Mouse (Mus musculus) liver, adult 2 months (tissue): ENCODE results near the gene Dlec1. TPM values are rescaled to one million over a fixed set of nuclear protein-coding genes. Genes with fewer than 3 reads are reported as not detected.

Source experiments
- DNase-seq: peaks from one replicate; pipeline ENCODE4 v3.0.0-alpha.2; 2011; ENCODE audit warnings: low read depth, low spot score; ENCODE audit errors: extremely low read depth
- H3K27ac ChIP-seq: fragments of 200-500 bp; replicated peaks from 2 replicates; pipeline ENCODE4 v1.5.1; 2012; ENCODE audit warnings: low read depth, mild to moderate bottlenecking, control low read depth, inconsistent platforms, low read length; ENCODE audit not compliant: insufficient read depth
- H3K27me3 ChIP-seq: fragments of 200-500 bp; 2 replicates; pipeline ENCODE4 v1.6.1; 2012; ENCODE audit warnings: mild to moderate bottlenecking, moderate library complexity, low read length, inconsistent platforms; ENCODE audit not compliant: control insufficient read depth, insufficient read depth
- H3K36me3 ChIP-seq: fragments of 200-500 bp; 2 replicates; pipeline ENCODE4 v1.6.1; 2012; ENCODE audit warnings: low read length, inconsistent platforms; ENCODE audit not compliant: control insufficient read depth, insufficient read depth
- H3K4me1 ChIP-seq: fragments of 200-500 bp; 2 replicates; pipeline ENCODE4 v1.6.1; 2011; ENCODE audit warnings: low read length; ENCODE audit not compliant: control insufficient read depth, insufficient read depth
- H3K4me3 ChIP-seq: fragments of 200-500 bp; 2 replicates; pipeline ENCODE4 v1.5.1; 2011; ENCODE audit warnings: low read depth, mild to moderate bottlenecking, control low read depth, low read length, moderate library complexity; ENCODE audit not compliant: insufficient read depth
- H3K79me2 ChIP-seq: fragments of 200-500 bp; 2 replicates; pipeline ENCODE4 v1.6.1; 2012; ENCODE audit warnings: inconsistent platforms, mild to moderate bottlenecking, low read length, moderate library complexity; ENCODE audit not compliant: control insufficient read depth, insufficient read depth
- H3K9ac ChIP-seq: fragments of 200-500 bp; 2 replicates; pipeline ENCODE4 v1.6.1; 2012; ENCODE audit warnings: low read depth, mild to moderate bottlenecking, control low read depth, inconsistent platforms, low read length
- CTCF ChIP-seq: fragments of 200-500 bp; IDR thresholded peaks from 2 replicates; pipeline ENCODE4 v1.5.1; 2011; ENCODE audit warnings: low read depth, low read length, control low read depth
- POLR2A ChIP-seq: fragments of 200-500 bp; IDR thresholded peaks from 2 replicates; pipeline ENCODE4 v1.6.1; 2011; ENCODE audit warnings: low read length, control low read depth; ENCODE audit not compliant: insufficient read depth; ENCODE audit errors: extremely low read depth
- WGBS: fragments of 180-500 bp; shearing (Covaris S2); methylation state at CpG from one replicate; pipeline ENCODE4 v1.1.7; 2018; 5-methylcytosine and 5-hydroxymethylcytosine counted together
- polyA plus RNA-seq: library from polyadenylated mRNA; depleted of rRNA; stranded (reverse); fragments of >200 nt; gene quantifications from 2 replicates; pipeline ENCODE4 v1.2.3, GENCODE M21; 2012; rRNA removed
- total RNA-seq: library from RNA; depleted of rRNA; stranded (reverse); fragments of >200 nt; gene quantifications from 2 replicates; pipeline ENCODE4 v1.2.3, GENCODE M21; 2014; rRNA removed

Dlec1 gene
- 0.27 and 0.74 TPM in 2 replicates for total RNA-seq
- 0.31 and 0.32 TPM in 2 replicates for polyA plus RNA-seq

DNA sequence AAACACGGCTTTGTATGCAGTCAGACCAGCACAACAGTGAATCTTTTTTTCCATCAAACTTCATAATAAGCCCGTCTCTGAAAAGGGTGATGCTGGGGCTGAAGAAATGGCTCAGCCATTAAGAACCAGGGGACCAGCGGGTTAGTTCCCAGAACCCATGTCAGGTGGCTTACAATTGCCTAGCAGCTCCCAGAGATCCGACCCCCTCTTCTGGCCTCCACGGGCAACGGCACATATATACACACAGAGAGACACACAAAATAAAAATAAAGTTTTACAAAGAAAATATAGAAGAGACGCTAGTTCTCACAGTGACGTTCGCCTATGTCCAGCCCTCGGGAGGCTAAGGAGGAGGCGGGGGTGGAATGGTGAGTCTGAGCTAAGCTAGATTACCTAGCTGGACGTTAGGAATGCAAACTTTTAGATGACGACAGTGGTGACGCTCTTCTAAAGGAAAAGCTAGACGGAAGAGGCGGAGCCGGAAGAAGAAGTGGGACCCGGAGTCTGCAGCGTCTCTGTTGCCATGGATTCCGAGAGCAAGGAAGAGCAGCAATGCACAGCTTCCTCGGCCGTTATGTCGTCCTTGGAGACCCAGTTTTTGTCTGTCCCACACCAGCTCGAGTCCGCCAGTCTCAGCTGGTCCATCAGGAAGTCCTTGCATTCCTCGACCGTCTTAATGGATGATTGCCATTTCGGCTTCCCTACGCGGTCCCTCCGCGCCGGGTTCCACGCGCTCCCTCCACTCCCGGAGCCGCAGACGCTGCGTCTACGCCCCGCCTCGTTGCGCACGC is at the start of gene Dlec1:
TSS of gene Dlec1 (plus strand) at position 487 of the 791 bp plus-strand sequence.
- 3% methylated on average over 44 of the region's 44 CpGs for WGBS
- TF ChIP-seq CTCF (peak; percentile 21; the same call in 1 of the 2 replicates), POLR2A (no peak)
- Histone ChIP-seq H3K36me3 (no peaks in the 10 kb centered on the region), H3K9ac (peak within 1 kb of the TSS; percentile 41), H3K27me3 (no peaks in the 10 kb centered on the region), H3K27ac (0 out of 2 replicates have a peak within 1 kb of the TSS, but pooled peaks have one; percentile 5), H3K4me3 (peak within 1 kb of the TSS; percentile 75), H3K4me1 (0 out of 2 replicates have a peak, but pooled peaks cover 2% of the 10 kb centered on the region), H3K79me2 (no peaks in the 10 kb centered on the region)
- peak; percentile 83 for DNase-seq

DNA sequence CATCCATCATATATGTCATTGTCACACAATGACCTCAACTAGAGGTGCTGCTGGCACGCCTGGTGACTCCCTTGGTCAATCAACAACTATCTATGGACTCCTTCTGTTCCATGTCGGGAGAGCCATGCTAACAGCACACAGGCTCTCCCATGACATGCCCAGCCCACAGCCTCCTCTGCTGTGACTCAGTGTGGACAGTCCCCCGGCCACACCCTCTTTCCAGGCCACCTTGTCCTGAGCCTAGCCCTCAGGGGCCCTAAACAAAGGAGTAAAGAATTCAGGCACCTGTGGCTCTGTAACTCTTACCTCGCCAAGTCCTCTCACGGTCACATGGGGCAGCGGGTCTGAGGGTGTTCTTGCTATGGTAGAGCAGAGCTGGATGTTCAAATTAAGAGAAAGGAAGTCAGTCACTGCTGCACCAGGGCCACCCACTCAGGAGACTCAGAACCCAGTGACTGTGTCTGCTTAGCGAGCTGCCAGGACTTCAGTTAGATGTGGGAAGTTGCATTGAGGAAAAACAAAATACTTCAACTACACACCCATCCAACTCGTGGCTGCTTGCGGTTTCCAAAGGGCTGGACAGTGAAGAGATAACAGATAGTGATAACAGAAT is 48.2 kb upstream of the Dlec1 start:
- 81% methylated on average over 9 of the region's 9 CpGs for WGBS

DNA sequence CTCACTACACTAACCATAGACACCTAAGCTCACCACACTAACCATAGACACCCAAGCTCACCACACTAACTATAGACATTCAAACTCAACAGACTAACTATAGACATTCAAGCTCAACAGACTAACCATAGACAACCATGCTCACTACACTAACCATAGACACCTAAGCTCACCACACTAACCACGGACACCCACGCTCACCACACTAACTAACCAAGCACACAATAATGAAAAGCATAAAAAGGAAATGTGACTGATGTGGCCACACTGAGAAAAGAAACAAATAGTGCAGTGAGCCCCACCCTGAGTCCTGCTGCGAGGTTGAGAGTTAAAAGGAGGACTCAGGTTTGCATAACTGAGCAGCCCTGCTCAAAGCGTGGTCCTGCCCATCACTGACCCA is 46.9 kb upstream of the Dlec1 start:
- Histone ChIP-seq H3K79me2 (no peaks in the 10 kb centered on the region), H3K27ac (no peak overlapping the region), H3K27me3 (no peaks in the 10 kb centered on the region), H3K36me3 (no peaks in the 10 kb centered on the region), H3K4me1 (peaks cover 4% of the 10 kb centered on the region; the same call in 1 of the 2 replicates), H3K4me3 (no peak overlapping the region), H3K9ac (no peak overlapping the region)
- no peak for DNase-seq
- 94% methylated on average over 4 of the region's 4 CpGs for WGBS
- no peak for TF ChIP-seq POLR2A
- TF ChIP-seq CTCF, result no peak

More for the DNA sequence above, 48.2 kb upstream of the Dlec1 start:
- no peak overlapping the region for H3K27ac ChIP-seq
- H3K9ac ChIP-seq, result no peak overlapping the region
- H3K27me3 ChIP-seq, result no peaks in the 10 kb centered on the region
- H3K79me2 ChIP-seq, result no peaks in the 10 kb centered on the region
- TF ChIP-seq POLR2A (no peak), CTCF (no peak)
- peaks cover 4% of the 10 kb centered on the region; the same call in 1 of the 2 replicates for H3K4me1 ChIP-seq
- H3K4me3 ChIP-seq, result no peak overlapping the region
- DNase-seq, result no peak
- no peaks in the 10 kb centered on the region for H3K36me3 ChIP-seq

DNA sequence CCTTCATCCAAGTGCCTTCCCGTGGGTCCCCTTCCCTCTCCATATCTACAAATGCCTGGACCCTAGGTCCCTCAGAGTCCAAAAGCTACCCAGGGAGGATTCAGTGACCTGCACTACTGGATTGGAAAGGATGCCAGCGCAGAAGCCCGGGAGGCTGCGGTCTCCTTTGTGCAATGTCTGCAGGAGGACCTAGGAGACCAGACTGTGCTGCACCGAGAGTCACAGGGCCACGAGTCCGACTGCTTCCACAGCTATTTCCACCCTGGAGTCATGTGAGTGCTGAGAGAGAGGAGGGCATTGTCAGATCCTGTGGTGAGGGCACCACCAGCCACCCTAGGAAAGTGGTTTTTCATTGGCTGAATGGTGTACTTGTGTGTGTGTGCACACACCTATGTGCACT is 44.0 kb upstream of the Dlec1 start:
- no peak overlapping the region for H3K4me3 ChIP-seq
- H3K79me2 ChIP-seq, result no peaks in the 10 kb centered on the region
- H3K27ac ChIP-seq, result no peak overlapping the region
- no peak for TF ChIP-seq CTCF
- no peak for TF ChIP-seq POLR2A
- H3K9ac ChIP-seq, result no peak overlapping the region
- no peaks in the 10 kb centered on the region for H3K27me3 ChIP-seq
- DNase-seq, result no peak
- H3K36me3 ChIP-seq, result no peaks in the 10 kb centered on the region
- H3K4me1 ChIP-seq, result no peaks in the 10 kb centered on the region
- WGBS, result 85% methylated on average over 7 of the region's 7 CpGs

DNA sequence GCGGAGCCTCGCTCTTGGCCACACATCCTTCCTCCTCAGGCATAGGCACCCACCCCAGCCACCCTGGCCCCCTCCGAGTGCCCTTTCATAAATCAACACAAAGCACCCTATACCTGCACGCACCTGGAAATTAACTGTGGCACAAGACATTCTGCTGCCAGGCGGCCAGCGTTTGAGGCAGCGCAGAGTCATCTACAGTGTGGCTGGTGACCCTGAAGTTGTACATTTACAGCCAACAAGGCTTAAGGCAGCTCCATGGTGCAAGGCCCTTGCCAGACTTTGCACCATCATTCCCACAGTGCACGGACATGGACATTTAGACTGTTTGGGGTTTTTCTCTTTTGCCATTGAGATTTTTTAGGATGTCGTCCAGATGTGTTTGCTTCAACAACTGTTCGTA is 41.6 kb upstream of the Dlec1 start:
- no peak for DNase-seq
- Histone ChIP-seq H3K36me3 (no peaks in the 10 kb centered on the region), H3K27me3 (no peaks in the 10 kb centered on the region), H3K79me2 (no peaks in the 10 kb centered on the region), H3K9ac (no peak overlapping the region), H3K4me1 (no peaks in the 10 kb centered on the region), H3K4me3 (no peak overlapping the region), H3K27ac (no peak overlapping the region)
- TF ChIP-seq POLR2A (no peak), CTCF (no peak)
- WGBS, result 93% methylated on average over 10 of the region's 10 CpGs
